Mouse (Mus musculus): ENCODE data around the gene Ube2q2. TPM values are rescaled to one million over a fixed set of nuclear protein-coding genes. Genes with fewer than 3 reads are reported as not detected.
"Not testable (repeated sequence)": the region's sequence is repeated elsewhere in the genome, so short reads cannot be mapped to it uniquely, and the experiment has no call there.

Gene Ube2q2
- 10.6 and 12.2 TPM in 2 replicates for polyA plus RNA-seq (2015; fragmentation: Nextera tagmentation; extraction: Ambion mirVana)

- peak within 1 kb of the TSS; percentile 69 for H3K27ac ChIP-seq (ENCODE audit: low read length)
- H3K4me3 ChIP-seq (ENCODE audit: low read length), result peak within 1 kb of the TSS; percentile 91
- peak; percentile 89 for ATAC-seq
- H3K36me3 ChIP-seq (ENCODE audit: control insufficient read depth, insufficient read depth, low read length), result no peaks in the 10 kb centered on the region
- H3K9ac ChIP-seq (ENCODE audit: low read depth, low read length), result peak within 1 kb of the TSS; percentile 91
- peaks cover 7% of the 10 kb centered on the region for H3K4me1 ChIP-seq (ENCODE audit: control insufficient read depth, insufficient read depth, low read length)
- WGBS, result 1% methylated on average over 59 of the region's 81 CpGs
- peak within 1 kb of the TSS; percentile 92 for H3K4me2 ChIP-seq (ENCODE audit: low read depth, low read length)
- no peaks in the 10 kb centered on the region for H3K27me3 ChIP-seq (replicated peaks; ENCODE audit: control insufficient read depth, insufficient read depth, low read length)
- H3K9me3 ChIP-seq (ENCODE audit: control insufficient read depth, low read length), result no peaks in the 10 kb centered on the region
Measured at GRCm38 (mm10) chr9:55148854-55149498, at the start of gene Ube2q2. TSS of gene Ube2q2 (plus strand) at chr9:55148854.

- no peaks in the 10 kb centered on the region for H3K27me3 ChIP-seq (replicated peaks; ENCODE audit: control insufficient read depth, insufficient read depth, low read length)
- no peak for ATAC-seq
- no peaks in the 10 kb centered on the region for H3K36me3 ChIP-seq (ENCODE audit: control insufficient read depth, insufficient read depth, low read length)
- H3K4me3 ChIP-seq (ENCODE audit: low read length), result no peak overlapping the region
- WGBS, result 49% methylated on average over 3 of the region's 3 CpGs
- no peaks in the 10 kb centered on the region for H3K4me1 ChIP-seq (ENCODE audit: control insufficient read depth, insufficient read depth, low read length)
- H3K9me3 ChIP-seq (ENCODE audit: control insufficient read depth, low read length), result 0 out of 2 replicates have a peak, but pooled peaks cover 2% of the 10 kb centered on the region
- H3K4me2 ChIP-seq (ENCODE audit: low read depth, low read length), result no peak overlapping the region
- H3K9ac ChIP-seq (ENCODE audit: low read depth, low read length), result no peak overlapping the region
- H3K27ac ChIP-seq (ENCODE audit: low read length), result no peak overlapping the region
Measured at GRCm38 (mm10) chr9:55101117-55101516, 47.5 kb upstream of the Ube2q2 start.

- Histone ChIP-seq H3K9me3 (ENCODE audit: control insufficient read depth, low read length) (0 out of 2 replicates have a peak, but pooled peaks cover 2% of the 10 kb centered on the region), H3K4me1 (ENCODE audit: control insufficient read depth, insufficient read depth, low read length) (no peaks in the 10 kb centered on the region), H3K36me3 (ENCODE audit: control insufficient read depth, insufficient read depth, low read length) (no peaks in the 10 kb centered on the region), H3K4me3 (ENCODE audit: low read length) (no peak overlapping the region), H3K27ac (ENCODE audit: low read length) (no peak overlapping the region), H3K9ac (ENCODE audit: low read depth, low read length) (no peak overlapping the region), H3K27me3 (replicated peaks; ENCODE audit: control insufficient read depth, insufficient read depth, low read length) (no peaks in the 10 kb centered on the region), H3K4me2 (ENCODE audit: low read depth, low read length) (no peak overlapping the region)
- no peak for ATAC-seq
- WGBS, result 88% methylated on average over 8 of the region's 8 CpGs
Measured at GRCm38 (mm10) chr9:55102186-55102835, 46.3 kb upstream of the Ube2q2 start.

- Histone ChIP-seq H3K9me3 (ENCODE audit: control insufficient read depth, low read length) (0 out of 2 replicates have a peak, but pooled peaks cover 2% of the 10 kb centered on the region), H3K36me3 (ENCODE audit: control insufficient read depth, insufficient read depth, low read length) (no peaks in the 10 kb centered on the region), H3K4me3 (ENCODE audit: low read length) (no peak overlapping the region), H3K27ac (ENCODE audit: low read length) (no peak overlapping the region), H3K9ac (ENCODE audit: low read depth, low read length) (no peak overlapping the region), H3K4me1 (ENCODE audit: control insufficient read depth, insufficient read depth, low read length) (no peaks in the 10 kb centered on the region), H3K4me2 (ENCODE audit: low read depth, low read length) (no peak overlapping the region), H3K27me3 (replicated peaks; ENCODE audit: control insufficient read depth, insufficient read depth, low read length) (no peaks in the 10 kb centered on the region)
- 93% methylated on average over 5 of the region's 5 CpGs for WGBS
- ATAC-seq, result no peak
Measured at GRCm38 (mm10) chr9:55102931-55103630, 45.6 kb upstream of the Ube2q2 start.

GRCm38 (mm10) chr9:55110059-55110834, 38.4 kb upstream of the Ube2q2 start:
- WGBS, result 32% methylated on average over 16 of the region's 16 CpGs
- H3K4me2 ChIP-seq (ENCODE audit: low read depth, low read length), result no peak overlapping the region
- ATAC-seq, result peak; percentile 91

GRCm38 (mm10) chr9:55110835-55111217, 37.8 kb upstream of the Ube2q2 start:
- H3K4me1 ChIP-seq (ENCODE audit: control insufficient read depth, insufficient read depth, low read length); H3K4me2 ChIP-seq (ENCODE audit: low read depth, low read length); H3K9ac ChIP-seq (ENCODE audit: low read depth, low read length); H3K27me3 ChIP-seq (replicated peaks; ENCODE audit: control insufficient read depth, insufficient read depth, low read length); H3K9me3 ChIP-seq (ENCODE audit: control insufficient read depth, low read length); H3K4me3 ChIP-seq (ENCODE audit: low read length); H3K27ac ChIP-seq (ENCODE audit: low read length); H3K36me3 ChIP-seq (ENCODE audit: control insufficient read depth, insufficient read depth, low read length): not testable (repeated sequence)
- 17% methylated on average over 2 of the region's 3 CpGs for WGBS
- peak; percentile 5; the same call in 1 of the 2 replicates for ATAC-seq

More at GRCm38 (mm10) chr9:55110059-55110834, 38.4 kb upstream of the Ube2q2 start:
- H3K4me1 ChIP-seq (ENCODE audit: control insufficient read depth, insufficient read depth, low read length), result no peaks in the 10 kb centered on the region
- no peak overlapping the region for H3K4me3 ChIP-seq (ENCODE audit: low read length)
- H3K9ac ChIP-seq (ENCODE audit: low read depth, low read length), result no peak overlapping the region
- no peaks in the 10 kb centered on the region for H3K27me3 ChIP-seq (replicated peaks; ENCODE audit: control insufficient read depth, insufficient read depth, low read length)
- no peaks in the 10 kb centered on the region for H3K9me3 ChIP-seq (ENCODE audit: control insufficient read depth, low read length)
- H3K27ac ChIP-seq (ENCODE audit: low read length), result no peak overlapping the region
- no peaks in the 10 kb centered on the region for H3K36me3 ChIP-seq (ENCODE audit: control insufficient read depth, insufficient read depth, low read length)

- no peak overlapping the region for H3K4me2 ChIP-seq (ENCODE audit: low read depth, low read length)
- no peak overlapping the region for H3K9ac ChIP-seq (ENCODE audit: low read depth, low read length)
- no peaks in the 10 kb centered on the region for H3K9me3 ChIP-seq (ENCODE audit: control insufficient read depth, low read length)
- H3K36me3 ChIP-seq (ENCODE audit: control insufficient read depth, insufficient read depth, low read length), result no peaks in the 10 kb centered on the region
- no peak overlapping the region for H3K4me3 ChIP-seq (ENCODE audit: low read length)
- WGBS, result 81% methylated on average over 1 of the region's 1 CpGs
- H3K4me1 ChIP-seq (ENCODE audit: control insufficient read depth, insufficient read depth, low read length), result no peaks in the 10 kb centered on the region
- no peak overlapping the region for H3K27ac ChIP-seq (ENCODE audit: low read length)
- H3K27me3 ChIP-seq (replicated peaks; ENCODE audit: control insufficient read depth, insufficient read depth, low read length), result no peaks in the 10 kb centered on the region
- no peak for ATAC-seq
Measured at GRCm38 (mm10) chr9:55114752-55115151, 33.9 kb upstream of the Ube2q2 start.

GRCm38 (mm10) chr9:55117293-55118055, 31.2 kb upstream of the Ube2q2 start:
- no peaks in the 10 kb centered on the region for H3K36me3 ChIP-seq (ENCODE audit: control insufficient read depth, insufficient read depth, low read length)

More at GRCm38 (mm10) chr9:55117293-55118055, 31.2 kb upstream of the Ube2q2 start:
- no peaks in the 10 kb centered on the region for H3K27me3 ChIP-seq (replicated peaks; ENCODE audit: control insufficient read depth, insufficient read depth, low read length)
- no peak for ATAC-seq
- H3K4me2 ChIP-seq (ENCODE audit: low read depth, low read length), result no peak overlapping the region
- no peaks in the 10 kb centered on the region for H3K9me3 ChIP-seq (ENCODE audit: control insufficient read depth, low read length)
- H3K27ac ChIP-seq (ENCODE audit: low read length), result no peak overlapping the region
- no peak overlapping the region for H3K4me3 ChIP-seq (ENCODE audit: low read length)
- no peaks in the 10 kb centered on the region for H3K4me1 ChIP-seq (ENCODE audit: control insufficient read depth, insufficient read depth, low read length)
- WGBS, result 90% methylated on average over 5 of the region's 5 CpGs
- H3K9ac ChIP-seq (ENCODE audit: low read depth, low read length), result no peak overlapping the region
